Mouse (Mus musculus): Measurements from ENCODE around the gene Utp20. TPM values are rescaled to one million over a fixed set of nuclear protein-coding genes. Genes with fewer than 3 reads are reported as not detected.

Utp20 gene
- polyA plus RNA-seq, 1 experiment from 2014 or later = 13.0 TPM

- ATAC-seq (ENCODE audit: insufficient number of reproducible peaks, low FRiP score, low TSS enrichment, low read depth) = no peak
- H3K4me3 ChIP-seq = no peak overlapping the region
- H3K9me3 ChIP-seq = no peaks in the 10 kb centered on the region
- no peak overlapping the region for H3K4me2 ChIP-seq
- H3K27ac ChIP-seq = no peak overlapping the region
- no peaks in the 10 kb centered on the region for H3K27me3 ChIP-seq
- no peak overlapping the region for H3K9ac ChIP-seq
- H3K4me1 ChIP-seq = no peaks in the 10 kb centered on the region
- WGBS = 54% methylated on average over 10 of the region's 10 CpGs
- H3K36me3 ChIP-seq = no peaks in the 10 kb centered on the region
Measured at GRCm38 (mm10) chr10:88708671-88709523, 117.7 kb downstream of the Utp20 start.

DNA sequence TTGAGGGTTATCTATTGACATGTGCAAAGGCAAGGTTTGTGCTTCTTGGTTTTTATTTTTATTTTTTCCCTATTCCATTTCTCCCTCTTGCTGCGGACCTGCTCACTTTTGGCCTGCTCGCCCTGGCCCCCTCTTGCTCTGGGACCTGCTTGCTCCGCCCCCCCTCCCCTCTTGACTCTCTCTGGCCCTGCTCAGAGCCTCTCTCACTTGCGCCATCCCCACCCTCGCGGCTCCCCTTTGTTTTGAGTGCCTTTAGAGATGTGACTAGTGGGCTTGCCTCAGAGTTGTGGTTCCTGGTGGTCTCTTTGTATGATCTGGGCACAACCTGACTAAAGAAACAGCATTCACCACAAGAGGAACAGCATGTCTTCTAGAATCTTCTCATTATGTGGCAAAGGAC is 125.7 kb downstream of the Utp20 start:
- Histone ChIP-seq H3K9me3 (no peaks in the 10 kb centered on the region), H3K4me2 (no peak overlapping the region), H3K4me1 (no peaks in the 10 kb centered on the region), H3K27ac (no peak overlapping the region), H3K9ac (no peak overlapping the region), H3K4me3 (no peak overlapping the region), H3K36me3 (no peaks in the 10 kb centered on the region), H3K27me3 (no peaks in the 10 kb centered on the region)
- ATAC-seq (ENCODE audit: insufficient number of reproducible peaks, low FRiP score, low TSS enrichment, low read depth) = no peak
- 68% methylated on average over 6 of the region's 6 CpGs for WGBS

Other genes with a start within 250 kb of the Utp20 start
- 69.8 and 231 TPM in 2 replicates for gene Mybpc1, start 221.7 kb downstream of the Utp20 start, polyA plus RNA-seq (2015; fragmentation: Nextera tagmentation; extraction: Ambion mirVana)
- 0.27 and 0.38 TPM in 2 replicates for gene Spic, start 141.8 kb downstream of the Utp20 start, polyA plus RNA-seq (2015; fragmentation: Nextera tagmentation; extraction: Ambion mirVana)
- gene Arl1, start 95.9 kb downstream of the Utp20 start, polyA plus RNA-seq (2015; fragmentation: Nextera tagmentation; extraction: Ambion mirVana) = 247 and 258 TPM in 2 replicates
- 0.07 TPM in 1 of 2 replicates, not detected in the other for gene Slc5a8, start 59.2 kb upstream of the Utp20 start, polyA plus RNA-seq (2015; fragmentation: Nextera tagmentation; extraction: Ambion mirVana)

All from limb, embryonic 15.5 days (tissue).